Mouse (Mus musculus): ENCODE results near the gene Oas2. TPM values are rescaled to one million over a fixed set of nuclear protein-coding genes. Genes with fewer than 3 reads are reported as not detected.
A peak's percentile ranks its signal among the peaks of the same experiment; 100 is the strongest.

Oas2 gene
- total RNA-seq, 2 experiments from 2014 or later = 1.3 to 2.0 TPM

- no peak for ATAC-seq (replicated peaks; ENCODE audit: low FRiP score, low TSS enrichment, poor library complexity, severe bottlenecking)
Observed at GRCm38 (mm10) chr5:120734380-120734990, 15.2 kb downstream of the Oas2 start.

DNA sequence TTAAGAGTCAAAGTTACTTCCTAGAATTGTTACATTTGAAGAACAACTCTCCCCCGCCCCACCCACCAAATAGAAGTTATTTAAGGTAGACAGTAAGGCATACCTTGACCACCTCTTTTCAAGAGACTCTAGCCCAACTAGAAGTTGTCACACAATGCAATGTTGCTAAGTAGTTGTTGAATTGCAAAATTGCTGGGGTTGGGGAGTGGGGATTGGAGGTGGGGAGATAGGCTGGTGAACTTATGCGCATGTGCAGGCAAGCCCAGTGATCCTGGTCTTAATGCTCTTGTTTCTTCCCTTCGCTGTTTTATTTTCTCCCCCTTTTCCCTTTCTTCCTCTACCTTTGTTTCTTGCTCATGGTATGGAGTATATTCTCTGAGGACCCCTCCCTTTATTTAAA lies 16.0 kb downstream of the Oas2 start:
- no peak for ATAC-seq (replicated peaks; ENCODE audit: low FRiP score, low TSS enrichment, poor library complexity, severe bottlenecking)

- ATAC-seq (replicated peaks; ENCODE audit: low FRiP score, low TSS enrichment, poor library complexity, severe bottlenecking) = no peak
Observed at GRCm38 (mm10) chr5:120732740-120733139, 16.9 kb downstream of the Oas2 start.

- ATAC-seq (replicated peaks; ENCODE audit: low FRiP score, low TSS enrichment, poor library complexity, severe bottlenecking) = no peak
Observed at GRCm38 (mm10) chr5:120729319-120729718, 20.3 kb downstream of the Oas2 start.

DNA sequence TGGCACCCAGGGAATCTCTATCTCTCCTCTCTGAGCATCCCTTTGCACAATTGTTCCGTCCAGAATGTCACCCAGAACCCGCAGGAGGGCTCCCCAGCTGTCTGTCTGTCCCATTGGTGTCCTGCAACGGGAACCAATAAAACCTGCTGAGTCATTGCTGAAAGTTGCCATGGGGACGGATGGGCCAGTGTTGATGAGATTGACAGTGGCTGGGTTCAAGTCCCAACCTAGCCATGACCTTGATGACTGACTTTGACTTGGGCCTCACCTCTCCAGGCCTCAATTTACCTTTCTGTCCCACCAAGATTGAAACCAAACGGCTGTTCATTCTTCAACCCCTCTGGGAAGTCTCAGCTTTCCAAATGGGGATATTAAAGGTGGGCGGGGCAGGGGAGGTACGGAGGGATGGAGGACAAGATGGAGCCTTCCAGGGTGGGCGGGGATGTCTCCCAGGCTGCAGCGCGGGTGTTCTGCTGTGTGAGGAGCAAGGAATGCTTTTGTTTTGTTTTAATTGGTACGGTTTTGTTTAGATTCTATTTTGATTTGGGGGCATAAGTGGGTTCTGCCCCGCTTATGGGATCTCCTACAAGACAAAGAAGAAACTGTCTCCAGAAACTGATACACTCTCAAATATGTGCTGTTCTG lies 23.7 kb downstream of the Oas2 start:
- ATAC-seq (replicated peaks; ENCODE audit: low FRiP score, low TSS enrichment, poor library complexity, severe bottlenecking) = no peak

DNA sequence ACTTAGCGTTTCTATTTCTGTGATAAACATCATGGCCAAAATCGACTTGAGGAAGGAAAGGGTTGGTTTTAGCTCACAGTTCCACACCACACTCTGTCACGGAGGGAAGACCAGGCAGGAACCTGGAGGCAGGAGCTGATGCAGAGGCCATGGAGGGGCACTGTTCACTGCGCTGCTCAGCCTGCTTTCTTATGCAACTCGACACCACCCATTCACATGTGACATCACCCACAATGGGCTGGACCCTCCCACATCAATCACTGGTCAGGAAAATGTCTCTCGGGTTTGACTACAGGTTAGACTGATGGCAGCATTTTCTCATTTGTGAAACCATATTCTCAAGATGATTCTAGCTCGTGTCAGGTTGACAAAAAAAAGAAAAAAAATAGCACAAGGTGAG lies 28.6 kb downstream of the Oas2 start:
- ATAC-seq (replicated peaks; ENCODE audit: low FRiP score, low TSS enrichment, poor library complexity, severe bottlenecking) = no peak

DNA sequence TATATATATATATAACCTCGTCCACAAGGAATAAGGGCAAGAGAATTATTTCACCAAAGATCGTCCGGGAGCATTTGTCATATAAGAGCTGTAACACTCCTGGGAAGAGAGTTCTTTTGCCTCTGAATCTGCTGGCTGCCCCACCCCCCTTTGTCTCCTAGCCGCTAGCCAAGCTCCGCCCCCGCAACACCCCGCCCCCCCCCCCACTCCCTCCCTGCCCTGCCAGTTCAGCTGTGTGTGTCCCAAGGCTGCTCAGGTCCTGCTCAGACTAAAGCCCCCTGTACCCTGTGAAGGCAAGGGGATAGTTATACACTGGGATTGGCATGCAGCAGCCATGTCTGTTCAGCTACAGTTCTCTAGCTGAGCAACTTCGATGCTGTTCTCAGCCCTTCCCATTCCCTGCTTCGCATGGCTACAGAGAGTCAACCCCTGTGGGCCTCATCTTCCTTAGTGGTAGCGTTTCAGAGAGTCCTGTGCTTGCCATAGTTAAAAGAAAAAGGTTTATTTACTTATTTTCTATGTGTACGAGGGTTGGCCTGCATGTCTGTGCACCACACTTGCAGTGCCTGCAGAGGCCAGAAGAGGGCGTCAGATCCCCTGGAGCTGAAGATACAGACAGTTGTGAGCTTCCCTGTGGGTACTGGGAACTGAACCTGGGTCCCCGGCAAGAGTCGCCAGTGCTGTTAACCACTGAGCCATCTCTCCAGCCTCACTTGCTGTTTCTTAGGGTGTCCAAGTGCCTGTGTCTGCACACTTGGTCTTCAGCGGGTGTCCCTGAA lies 30.9 kb downstream of the Oas2 start:
- ATAC-seq (replicated peaks; ENCODE audit: low FRiP score, low TSS enrichment, poor library complexity, severe bottlenecking) = no peak

DNA sequence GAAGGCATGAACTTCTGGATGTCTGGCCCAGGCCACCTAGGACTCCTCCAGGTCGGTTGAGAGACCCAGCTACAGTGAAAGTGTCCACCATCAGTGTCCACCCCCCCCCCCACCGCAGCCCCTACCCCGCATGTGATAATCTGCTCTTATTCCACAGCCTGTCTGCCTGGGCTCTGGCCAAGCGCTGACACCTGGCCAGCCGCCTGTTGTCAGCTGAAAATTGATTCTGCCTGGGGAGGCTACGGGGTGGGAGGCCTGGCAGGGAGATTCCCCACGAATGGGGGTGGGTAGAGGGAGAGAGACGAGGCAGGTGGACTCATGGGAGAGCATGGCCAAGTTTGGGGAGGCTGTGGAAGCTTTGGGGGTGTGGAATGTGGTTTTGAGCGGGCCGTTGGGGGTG lies 32.5 kb downstream of the Oas2 start:
- ATAC-seq (replicated peaks; ENCODE audit: low FRiP score, low TSS enrichment, poor library complexity, severe bottlenecking) = no peak

- 0 out of 2 replicates have a peak, but pooled peaks have one; percentile 41 for ATAC-seq (replicated peaks; ENCODE audit: low FRiP score, low TSS enrichment, poor library complexity, severe bottlenecking)
Observed at GRCm38 (mm10) chr5:120714314-120714713, 35.3 kb downstream of the Oas2 start.

DNA sequence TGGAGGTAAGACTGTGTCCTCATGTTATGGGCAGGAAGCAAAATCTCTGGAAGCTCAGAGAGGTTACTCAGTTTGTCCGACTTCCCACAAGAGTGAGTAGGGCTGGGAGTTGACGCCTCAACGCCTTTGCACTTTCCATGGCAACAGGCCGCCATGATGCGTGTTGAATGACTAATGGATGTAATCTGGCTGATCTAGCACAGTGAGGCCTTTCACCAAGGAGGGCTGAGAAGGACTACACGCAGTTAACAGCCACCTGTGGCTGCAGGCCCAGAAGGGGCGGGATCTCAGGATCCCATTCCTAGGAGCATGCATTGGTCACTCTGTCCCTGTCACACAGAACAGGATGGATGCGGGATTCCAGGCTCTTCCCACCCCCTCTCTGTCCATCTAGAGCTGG lies 36.9 kb downstream of the Oas2 start:
- ATAC-seq (replicated peaks; ENCODE audit: low FRiP score, low TSS enrichment, poor library complexity, severe bottlenecking) = no peak

- ATAC-seq (replicated peaks; ENCODE audit: low FRiP score, low TSS enrichment, poor library complexity, severe bottlenecking) = no peak
Observed at GRCm38 (mm10) chr5:120711827-120712226, 37.8 kb downstream of the Oas2 start, which contains the start of gene Dtx1. Gene Dtx1, minus strand, starts transcription at chr5:120711927.

DNA sequence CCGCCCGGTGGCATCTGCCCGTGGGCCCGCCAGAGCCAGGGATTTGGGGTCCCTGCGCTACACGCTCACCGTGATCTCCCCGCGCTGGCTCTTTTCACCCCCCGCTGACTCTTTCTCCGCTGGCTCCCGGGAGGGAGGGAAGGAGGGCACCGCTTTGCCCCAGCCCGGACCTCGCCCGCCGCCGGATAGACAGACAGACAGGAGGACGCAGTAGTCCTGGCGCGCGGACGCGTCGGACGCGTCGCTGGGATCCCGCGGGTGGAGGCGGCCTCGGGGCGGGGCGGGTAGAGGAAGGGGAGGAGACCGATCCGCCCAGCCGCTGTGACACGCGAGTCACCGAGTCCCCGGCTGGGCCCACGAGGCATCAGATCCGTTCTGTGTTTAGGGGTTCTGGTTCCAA lies 38.2 kb downstream of the Oas2 start:
- ATAC-seq (replicated peaks; ENCODE audit: low FRiP score, low TSS enrichment, poor library complexity, severe bottlenecking) = no peak

GRCm38 (mm10) chr5:120710826-120711248 lies 38.8 kb downstream of the Oas2 start:
- ATAC-seq (replicated peaks; ENCODE audit: low FRiP score, low TSS enrichment, poor library complexity, severe bottlenecking) = no peak

DNA sequence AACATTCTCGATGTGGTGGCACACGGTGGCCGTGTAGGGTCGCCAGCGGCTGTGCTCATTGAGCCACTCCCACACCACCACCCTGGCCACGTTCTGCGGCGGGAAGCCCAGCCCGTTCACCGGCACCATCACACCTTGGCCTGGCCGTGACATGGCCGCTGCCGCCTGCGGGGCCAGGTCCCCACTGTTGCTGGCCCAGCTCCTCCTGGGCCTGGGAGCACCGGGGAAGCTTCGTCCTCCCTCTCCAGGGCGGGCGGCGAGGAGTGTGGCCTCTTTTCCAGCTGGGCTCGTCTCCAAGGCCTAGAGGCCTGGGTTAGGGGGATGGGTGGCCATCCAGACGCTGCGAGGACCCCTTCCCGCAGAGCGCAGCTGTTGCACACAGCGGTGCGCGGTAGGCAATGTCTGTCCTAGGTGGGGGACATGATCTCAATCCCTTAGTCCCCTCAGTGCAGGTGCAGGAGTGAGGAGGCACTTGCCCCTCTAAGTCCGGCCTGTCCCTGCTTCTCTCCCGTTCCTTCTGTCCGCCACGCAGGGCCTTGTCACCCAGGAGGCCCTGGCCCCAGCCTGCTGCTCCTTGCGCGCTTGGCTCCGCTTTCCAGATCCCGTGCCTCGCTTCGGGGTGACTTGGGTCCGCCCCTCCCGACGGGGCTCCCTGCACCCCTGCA lies 39.4 kb downstream of the Oas2 start:
- no peak for ATAC-seq (replicated peaks; ENCODE audit: low FRiP score, low TSS enrichment, poor library complexity, severe bottlenecking)

DNA sequence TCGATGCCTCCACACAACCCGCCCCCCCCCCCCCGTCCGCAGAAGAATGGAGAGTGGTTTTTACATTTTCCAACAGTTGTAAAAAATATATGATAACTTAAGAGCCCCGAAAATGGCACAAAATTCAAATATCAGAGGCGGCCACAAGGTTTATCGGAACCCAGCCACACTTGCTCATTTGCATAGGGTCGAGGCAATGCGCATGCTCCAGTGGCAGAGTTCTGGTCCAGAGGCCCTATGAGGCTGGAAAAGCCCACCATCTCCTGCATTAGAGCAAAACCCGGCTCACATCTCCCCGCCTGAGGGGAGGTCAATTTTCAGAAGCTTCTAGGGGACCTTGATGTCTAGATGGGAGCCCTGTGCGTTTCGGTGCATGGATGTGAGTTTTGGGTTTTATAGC lies 42.7 kb downstream of the Oas2 start:
- no peak for ATAC-seq (replicated peaks; ENCODE audit: low FRiP score, low TSS enrichment, poor library complexity, severe bottlenecking)

DNA sequence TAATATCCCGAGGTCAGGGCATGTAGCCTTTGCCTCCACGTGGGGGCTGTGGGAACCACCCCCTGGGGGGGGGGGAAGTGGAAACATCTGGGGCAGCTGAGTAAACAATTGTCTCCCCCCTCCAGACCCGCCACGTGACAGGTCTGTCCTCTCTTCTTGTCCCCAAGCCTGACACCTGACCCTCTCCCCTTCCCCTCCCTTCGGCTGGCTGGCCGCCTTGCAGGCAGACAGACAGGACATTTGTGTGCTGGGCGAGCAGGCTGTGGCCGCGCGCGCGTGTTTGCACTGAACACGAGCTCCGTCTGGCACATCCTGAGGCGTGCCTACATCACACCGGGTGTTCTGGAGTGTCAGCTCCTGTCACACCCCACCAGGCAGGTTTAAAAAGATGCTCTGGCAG lies 43.1 kb downstream of the Oas2 start:
- ATAC-seq (replicated peaks; ENCODE audit: low FRiP score, low TSS enrichment, poor library complexity, severe bottlenecking) = no peak

- no peak for ATAC-seq (replicated peaks; ENCODE audit: low FRiP score, low TSS enrichment, poor library complexity, severe bottlenecking)
Observed at GRCm38 (mm10) chr5:120704421-120704820, 45.2 kb downstream of the Oas2 start.

DNA sequence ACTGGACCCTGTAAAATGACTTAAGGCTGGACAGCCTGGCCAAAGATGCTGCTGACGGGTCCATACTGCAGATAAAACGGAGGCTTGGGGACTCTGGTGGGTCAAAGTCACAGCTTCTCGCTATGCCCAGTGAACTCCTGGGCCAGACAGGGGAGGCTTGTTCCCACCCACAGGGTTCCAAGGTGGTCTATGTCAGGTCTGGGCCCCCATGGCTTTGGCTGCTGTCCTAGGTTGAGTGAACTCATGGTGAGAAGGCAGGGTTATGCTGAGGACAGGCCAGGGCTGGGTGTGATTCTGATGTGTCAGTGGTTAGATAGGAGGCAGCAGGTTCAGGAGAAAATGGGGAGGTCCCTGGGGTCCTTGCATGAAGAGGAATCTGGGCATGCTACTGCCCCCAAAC lies 46.0 kb downstream of the Oas2 start:
- no peak for ATAC-seq (replicated peaks; ENCODE audit: low FRiP score, low TSS enrichment, poor library complexity, severe bottlenecking)

DNA sequence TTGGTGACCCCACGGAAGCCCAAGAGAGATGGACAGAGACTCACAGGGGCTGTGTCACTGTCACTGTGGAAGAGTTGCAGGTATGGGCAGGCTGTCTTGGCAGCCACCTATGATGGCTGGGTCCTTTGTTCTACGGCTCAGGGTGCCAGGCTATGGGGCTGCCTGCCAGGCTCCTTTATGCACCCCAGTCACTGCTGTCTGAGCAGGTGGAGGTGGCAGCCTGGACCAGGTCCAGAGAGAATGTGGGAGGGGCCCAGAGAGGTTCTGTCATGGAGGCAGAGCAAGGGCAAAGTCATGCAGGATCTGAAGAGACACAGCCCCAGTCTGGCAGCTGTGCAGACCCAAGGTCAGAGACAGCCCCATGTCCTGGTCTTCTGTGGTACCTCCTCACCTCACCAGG lies 46.7 kb downstream of the Oas2 start:
- no peak for ATAC-seq (replicated peaks; ENCODE audit: low FRiP score, low TSS enrichment, poor library complexity, severe bottlenecking)

GRCm38 (mm10) chr5:120702421-120702820 lies 47.2 kb downstream of the Oas2 start:
- ATAC-seq (replicated peaks; ENCODE audit: low FRiP score, low TSS enrichment, poor library complexity, severe bottlenecking) = no peak
